Mouse (Mus musculus) testis, adult 10 weeks (tissue): Measurements from ENCODE around the gene Polr3h. TPM values are rescaled to one million over a fixed set of nuclear protein-coding genes. Genes with fewer than 3 reads are reported as not detected.

ENCODE experiments used
- polyA plus RNA-seq: library from polyadenylated mRNA; stranded (reverse); fragments of 350-450 nt; fragmentation: Illumina TruSeq; extraction: RNeasy Lipid Tissue Mini Kit (QIAGEN cat#74804); gene quantifications from one replicate; pipeline ENCODE4 v1.2.3, GENCODE M21; 2014; ENCODE audit warnings: low read depth, low replicate concordance

Polr3h gene
- 1.4 TPM for polyA plus RNA-seq

GRCm38 (mm10) chr15:81925760-81926445, at the start of gene Polr3h:
TSS of gene Polr3h (minus strand) at chr15:81926240.

GRCm38 (mm10) chr15:81960171-81961077, 34.4 kb upstream of the Polr3h start, which contains the start of gene Pmm1:
TSS of gene Pmm1 (minus strand) at chr15:81960930.

DNA sequence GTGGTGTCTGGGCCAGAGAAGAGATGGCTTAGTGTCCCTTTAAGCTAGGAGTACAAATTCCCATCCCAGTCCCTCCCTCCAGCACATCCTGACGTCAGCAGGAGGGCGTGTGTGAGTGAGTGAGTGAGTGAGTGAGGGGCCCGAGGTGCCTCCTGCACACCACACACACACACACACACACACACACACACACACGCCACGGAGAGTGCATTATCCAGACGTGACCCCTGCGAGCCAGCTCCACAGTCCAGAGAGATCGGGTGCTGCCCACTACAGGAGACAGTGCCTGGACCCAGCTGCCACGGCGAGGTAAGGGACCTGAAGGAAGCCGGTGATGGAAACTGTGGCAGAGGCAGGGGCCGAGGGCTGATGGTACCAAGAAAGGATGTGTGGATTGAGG, 10.6 kb upstream of the Polr3h start, which contains the start of gene Csdc2:
Csdc2 (plus strand) TSS at position 81 of the 400 bp plus-strand sequence.

GRCm38 (mm10) chr15:81872262-81873136, 53.5 kb downstream of the Polr3h start, which contains the start of gene Aco2:
TSS of gene Aco2 (plus strand) at chr15:81872309.

GRCm38 (mm10) chr15:81871604-81872261, 54.3 kb downstream of the Polr3h start, which contains the start of gene Phf5a:
TSS of gene Phf5a (minus strand) at chr15:81871911.

DNA sequence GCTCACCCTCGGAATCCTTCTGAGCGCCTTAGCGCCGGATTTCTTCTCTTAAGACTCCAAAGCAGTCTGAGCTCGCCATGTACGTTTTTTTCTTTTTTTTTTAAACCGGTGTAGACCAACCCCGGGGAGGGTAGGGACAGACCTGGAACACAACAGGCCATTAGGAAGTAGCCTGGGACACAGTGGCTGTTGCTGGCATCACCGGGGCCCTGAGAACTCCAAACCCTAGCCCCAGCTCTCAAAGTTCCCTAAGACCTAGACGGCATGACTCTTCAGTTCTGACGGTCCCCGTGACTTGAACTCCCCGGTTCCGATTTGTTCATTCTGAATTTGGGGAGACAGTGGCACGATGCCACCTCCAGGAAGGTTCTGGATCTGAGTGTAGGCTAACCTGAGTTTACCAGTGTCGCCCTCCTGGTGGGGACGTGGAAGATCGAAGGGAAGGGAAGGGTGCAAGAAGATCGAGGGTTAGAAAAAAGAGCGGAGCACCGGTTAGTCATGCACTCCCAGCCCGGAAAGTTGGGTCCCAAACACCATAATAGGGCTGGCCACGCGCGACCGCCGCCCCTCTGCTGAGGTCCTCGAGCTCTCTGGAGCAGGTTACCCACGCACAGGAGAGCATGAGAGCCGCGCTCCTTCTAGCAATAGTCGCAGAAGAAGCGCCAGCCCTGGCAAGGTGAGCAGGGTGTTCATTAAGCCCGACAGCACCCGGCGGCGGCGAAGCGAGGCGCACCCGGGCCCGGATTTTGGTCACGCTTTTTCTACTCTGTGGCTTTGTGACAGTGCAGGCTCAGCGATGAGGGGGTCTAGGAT, 67.3 kb downstream of the Polr3h start, which contains the start of gene Tob2:
Tob2 (minus strand) TSS at position 280 of the 813 bp plus-strand sequence.

Other genes with a start within 250 kb of the Polr3h start
- gene Chadl, start 229.0 kb downstream of the Polr3h start, polyA plus RNA-seq = 0.17 TPM
- gene Zc3h7b, start 181.2 kb downstream of the Polr3h start, polyA plus RNA-seq = 11.5 TPM
- gene Rangap1, start 180.7 kb downstream of the Polr3h start, polyA plus RNA-seq = 24.3 TPM
- 21.1 TPM for gene Tef, start 123.8 kb downstream of the Polr3h start, polyA plus RNA-seq
- gene Tob2, start 67.4 kb downstream of the Polr3h start, polyA plus RNA-seq = 1.9 TPM
- gene Phf5a, start 54.3 kb downstream of the Polr3h start, polyA plus RNA-seq = 15.5 TPM
- 26.9 TPM for gene Aco2, start 53.9 kb downstream of the Polr3h start, polyA plus RNA-seq
- 0.45 TPM for gene Csdc2, start 10.5 kb upstream of the Polr3h start, polyA plus RNA-seq
- gene Pmm1, start 34.7 kb upstream of the Polr3h start, polyA plus RNA-seq = 1.5 TPM
- gene 1700029P11Rik, start 54.3 kb upstream of the Polr3h start, polyA plus RNA-seq = 196 TPM
- 76.6 TPM for gene Xrcc6, start 61.6 kb upstream of the Polr3h start, polyA plus RNA-seq
- 250 TPM for gene Desi1, start 107.6 kb upstream of the Polr3h start, polyA plus RNA-seq
- gene Snu13, start 121.4 kb upstream of the Polr3h start, polyA plus RNA-seq = 190 TPM
- 70.4 TPM for gene 4930407I10Rik, start 132.9 kb upstream of the Polr3h start, polyA plus RNA-seq
- gene Mei1, start 143.8 kb upstream of the Polr3h start, polyA plus RNA-seq = 0.69 TPM
- 6.2 TPM for gene Ccdc134, start 201.7 kb upstream of the Polr3h start, polyA plus RNA-seq
- 6.5 TPM for gene Srebf2, start 220.9 kb upstream of the Polr3h start, polyA plus RNA-seq